Mouse (Mus musculus) heart, postnatal 0 days (tissue): Measurements from ENCODE around the gene Ifnl2.

Experiments
- CTCF ChIP-seq: IDR thresholded peaks from 2 replicates; pipeline ENCODE4 v1.5.1; 2016; ENCODE audit warnings: antibody characterized with exemption, control low read depth, low read depth
- EP300 ChIP-seq: IDR thresholded peaks from 2 replicates; pipeline ENCODE4 v1.6.1; 2016; ENCODE audit warnings: antibody characterized with exemption, low read depth

DNA sequence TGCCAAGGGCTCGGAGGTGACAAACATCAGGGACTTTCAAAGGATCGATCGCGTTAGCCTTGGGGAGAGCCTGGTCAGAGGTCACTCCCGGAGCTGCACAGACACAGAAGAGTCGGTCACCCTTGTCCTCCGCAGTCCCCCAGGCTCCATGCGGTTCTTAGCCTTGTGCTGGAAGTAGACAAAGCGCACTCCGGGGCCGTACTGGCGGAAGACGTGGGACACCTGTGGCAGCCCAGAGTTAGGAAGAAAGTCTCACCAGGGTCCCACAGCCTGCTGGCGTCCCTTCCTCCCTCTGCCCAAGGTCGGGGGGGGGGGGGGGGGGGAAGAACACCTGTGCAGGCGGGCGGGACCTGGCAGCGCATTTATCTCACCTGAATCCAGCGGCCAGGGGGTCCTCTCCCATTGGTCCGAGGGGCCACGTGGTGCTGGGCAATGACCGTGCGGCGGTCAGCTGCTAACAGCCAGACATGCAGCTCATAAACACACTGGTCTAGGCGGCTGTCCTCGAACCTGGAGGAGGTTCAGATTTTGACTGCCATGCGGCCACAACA lies 33.9 kb upstream of the Ifnl2 start:
- TF ChIP-seq CTCF (no peak), EP300 (no peak)
